Mouse (Mus musculus) gastrocnemius, adult 18-20 months (tissue): ENCODE results near the gene Ninj2. TPM values are rescaled to one million over a fixed set of nuclear protein-coding genes. Genes with fewer than 3 reads are reported as not detected.

Source experiments
- total RNA-seq, 2 experiments: library from RNA; stranded (reverse); gene quantifications; 2 replicates each; pipeline ENCODE4 v1.2.3; 2021

Ninj2 gene
- total RNA-seq, 2 experiments from 2014 or later = not detected

Other genes with a start within 250 kb of the Ninj2 start
- gene Erc1, start 245.2 kb upstream of the Ninj2 start, total RNA-seq = 10 to 100 TPM; 26.1 to 31.7 TPM
- gene Rad52, start 190.7 kb upstream of the Ninj2 start, total RNA-seq = 10 to 100 TPM; 12.4 to 14.7 TPM
- 100 to 1,000 TPM; 301 to 376 TPM for gene Wnk1, start 54.7 kb upstream of the Ninj2 start, total RNA-seq
- not detected for gene D330020A13Rik, start 201.0 kb downstream of the Ninj2 start, total RNA-seq
- 1 to 10 TPM in 1 of 2 experiments, under 1 TPM in 1; 0.98 to 1.1 TPM for gene B4galnt3, start 201.2 kb downstream of the Ninj2 start, total RNA-seq